Mouse (Mus musculus) kidney, embryonic 14.5 days (tissue): ENCODE data around the gene Gclm. TPM values are rescaled to one million over a fixed set of nuclear protein-coding genes. Genes with fewer than 3 reads are reported as not detected.

Experiments used
- ATAC-seq: fragments of 200-750 bp; cut with Nextera tagmentation; 2 replicates; pipeline ENCODE4 v1.8.0; 2017; ENCODE audit warnings: moderate number of reproducible peaks, mild to moderate bottlenecking, moderate TSS enrichment, moderate library complexity; ENCODE audit not compliant: low FRiP score, low TSS enrichment
- H3K27ac ChIP-seq: fragments of 300-500 bp; sonication (generic); 2 replicates; pipeline ENCODE4 v1.5.1; 2014; ENCODE audit warnings: low read depth, mild to moderate bottlenecking, low read length, moderate library complexity, mixed read lengths
- H3K27me3 ChIP-seq: fragments of 300-500 bp; sonication (generic); 2 replicates; pipeline ENCODE4 v1.6.1; 2014; ENCODE audit warnings: mild to moderate bottlenecking, low read length; ENCODE audit not compliant: control insufficient read depth, insufficient read depth
- H3K36me3 ChIP-seq: fragments of 300-500 bp; sonication (generic); 2 replicates; pipeline ENCODE4 v1.6.1; 2014; ENCODE audit warnings: low read length, mixed read lengths; ENCODE audit not compliant: control insufficient read depth, insufficient read depth
- H3K4me1 ChIP-seq: fragments of 300-500 bp; sonication (generic); 2 replicates; pipeline ENCODE4 v1.6.1; 2014; ENCODE audit warnings: low read length, mixed read lengths; ENCODE audit not compliant: control insufficient read depth, insufficient read depth
- H3K4me2 ChIP-seq: fragments of 300-500 bp; sonication (generic); replicated peaks from 2 replicates; pipeline ENCODE4 v1.6.1; 2014; ENCODE audit warnings: low read depth, mild to moderate bottlenecking, low read length
- H3K4me3 ChIP-seq: fragments of 300-500 bp; sonication (generic); 2 replicates; pipeline ENCODE4 v1.5.1; 2014; ENCODE audit warnings: mild to moderate bottlenecking, low read length
- H3K9ac ChIP-seq: fragments of 300-500 bp; sonication (generic); 2 replicates; pipeline ENCODE4 v1.6.1; 2014; ENCODE audit warnings: low read depth, mild to moderate bottlenecking, low read length, moderate library complexity
- H3K9me3 ChIP-seq: fragments of 300-500 bp; sonication (generic); 2 replicates; pipeline ENCODE4 v1.6.1; 2016; ENCODE audit warnings: low read length; ENCODE audit not compliant: control insufficient read depth
- WGBS: fragments of 180-500 bp; shearing (Covaris S2); extraction: QIAGEN DNeasy Blood & Tissue Kit; methylation state at CpG from one replicate; pipeline ENCODE4 v1.1.7; 2014; 5-methylcytosine and 5-hydroxymethylcytosine counted together
- polyA plus RNA-seq: library from polyadenylated mRNA; unstranded; fragments of >200 nt; fragmentation: Nextera tagmentation; extraction: Ambion mirVana; gene quantifications from 2 replicates; pipeline ENCODE4 v1.2.1, GENCODE M21; 2014

Gene Gclm
- polyA plus RNA-seq, 1 experiment from 2014 or later: 76.2 TPM

GRCm38 (mm10) chr3:122293223-122293953 is 48.0 kb downstream of the Gclm start:
- Histone ChIP-seq H3K9me3 (no peaks in the 10 kb centered on the region), H3K4me2 (peak overlapping the region; percentile 72), H3K4me3 (peak overlapping the region; percentile 87), H3K27me3 (no peaks in the 10 kb centered on the region), H3K9ac (peak overlapping the region; percentile 88), H3K36me3 (no peaks in the 10 kb centered on the region), H3K27ac (peak overlapping the region; percentile 96), H3K4me1 (0 out of 2 replicates have a peak, but pooled peaks cover 4% of the 10 kb centered on the region)
- peak; percentile 90 for ATAC-seq
- WGBS: under 1% methylated on average over 70 of the region's 105 CpGs

- ATAC-seq: peak; percentile 76
- no peaks in the 10 kb centered on the region for H3K27me3 ChIP-seq
- WGBS: 8% methylated on average over 37 of the region's 37 CpGs
- H3K4me3 ChIP-seq: peak within 1 kb of the TSS; percentile 87
- no peaks in the 10 kb centered on the region for H3K36me3 ChIP-seq
- no peaks in the 10 kb centered on the region for H3K9me3 ChIP-seq
- H3K27ac ChIP-seq: peak within 1 kb of the TSS; percentile 96
- 0 out of 2 replicates have a peak, but pooled peaks cover 4% of the 10 kb centered on the region for H3K4me1 ChIP-seq
- peak within 1 kb of the TSS; percentile 88 for H3K9ac ChIP-seq
- peak within 1 kb of the TSS; percentile 72 for H3K4me2 ChIP-seq
Observed at GRCm38 (mm10) chr3:122293954-122294850, 48.8 kb downstream of the Gclm start, which contains the start of gene Bcar3. TSS of gene Bcar3 (plus strand) at chr3:122294136.

GRCm38 (mm10) chr3:122295511-122295910 is 50.2 kb downstream of the Gclm start:
- H3K27me3 ChIP-seq: no peaks in the 10 kb centered on the region
- H3K9ac ChIP-seq: no peak overlapping the region
- H3K4me2 ChIP-seq: no peak overlapping the region
- no peaks in the 10 kb centered on the region for H3K36me3 ChIP-seq
- H3K4me3 ChIP-seq: no peak overlapping the region
- no peak overlapping the region for H3K27ac ChIP-seq
- no peak for ATAC-seq
- WGBS: 15% methylated on average over 5 of the region's 5 CpGs
- H3K4me1 ChIP-seq: 0 out of 2 replicates have a peak, but pooled peaks cover 4% of the 10 kb centered on the region
- no peaks in the 10 kb centered on the region for H3K9me3 ChIP-seq

GRCm38 (mm10) chr3:122296979-122297378 is 51.6 kb downstream of the Gclm start:
- 72% methylated on average over 5 of the region's 5 CpGs for WGBS
- no peak overlapping the region for H3K4me3 ChIP-seq
- no peaks in the 10 kb centered on the region for H3K9me3 ChIP-seq
- no peak overlapping the region for H3K9ac ChIP-seq
- H3K4me2 ChIP-seq: no peak overlapping the region
- no peaks in the 10 kb centered on the region for H3K36me3 ChIP-seq
- 0 out of 2 replicates have a peak, but pooled peaks cover 4% of the 10 kb centered on the region for H3K4me1 ChIP-seq
- H3K27ac ChIP-seq: no peak overlapping the region
- no peak for ATAC-seq
- H3K27me3 ChIP-seq: no peaks in the 10 kb centered on the region

- Histone ChIP-seq H3K27ac (0 out of 2 replicates have a peak overlapping the region, but pooled peaks have one; percentile 9), H3K9me3 (no peaks in the 10 kb centered on the region), H3K4me2 (no peak overlapping the region), H3K27me3 (no peaks in the 10 kb centered on the region), H3K4me1 (no peaks in the 10 kb centered on the region), H3K9ac (no peak overlapping the region), H3K4me3 (no peak overlapping the region), H3K36me3 (no peaks in the 10 kb centered on the region)
- 56% methylated on average over 9 of the region's 9 CpGs for WGBS
- ATAC-seq: peak; percentile 59; the same call in 1 of the 2 replicates
Observed at GRCm38 (mm10) chr3:122300983-122301919, 55.9 kb downstream of the Gclm start.

GRCm38 (mm10) chr3:122304560-122304959 is 59.2 kb downstream of the Gclm start:
- Histone ChIP-seq H3K27me3 (no peaks in the 10 kb centered on the region), H3K27ac (no peak overlapping the region), H3K9ac (no peak overlapping the region), H3K4me2 (no peak overlapping the region), H3K4me3 (no peak overlapping the region), H3K4me1 (no peaks in the 10 kb centered on the region), H3K36me3 (no peaks in the 10 kb centered on the region), H3K9me3 (no peaks in the 10 kb centered on the region)
- no peak for ATAC-seq
- 74% methylated on average over 4 of the region's 4 CpGs for WGBS

GRCm38 (mm10) chr3:122307894-122308671 is 62.7 kb downstream of the Gclm start:
- H3K9ac ChIP-seq: no peak overlapping the region
- ATAC-seq: no peak
- WGBS: 64% methylated on average over 4 of the region's 4 CpGs
- H3K4me2 ChIP-seq: no peak overlapping the region
- no peaks in the 10 kb centered on the region for H3K36me3 ChIP-seq
- H3K27ac ChIP-seq: no peak overlapping the region
- 0 out of 2 replicates have a peak, but pooled peaks cover 3% of the 10 kb centered on the region for H3K4me1 ChIP-seq
- H3K9me3 ChIP-seq: no peaks in the 10 kb centered on the region
- H3K4me3 ChIP-seq: no peak overlapping the region
- H3K27me3 ChIP-seq: no peaks in the 10 kb centered on the region

- Histone ChIP-seq H3K4me3 (no peak overlapping the region), H3K4me2 (no peak overlapping the region), H3K27me3 (no peaks in the 10 kb centered on the region), H3K9ac (no peak overlapping the region), H3K36me3 (no peaks in the 10 kb centered on the region), H3K27ac (no peak overlapping the region), H3K4me1 (0 out of 2 replicates have a peak, but pooled peaks cover 3% of the 10 kb centered on the region), H3K9me3 (no peaks in the 10 kb centered on the region)
- WGBS: 38% methylated on average over 6 of the region's 6 CpGs
- no peak for ATAC-seq
Observed at GRCm38 (mm10) chr3:122308981-122309380, 63.6 kb downstream of the Gclm start.
